Mouse (Mus musculus) gastrocnemius, adult 18-20 months (tissue): ENCODE data around the gene Sphkap. TPM values are rescaled to one million over a fixed set of nuclear protein-coding genes. Genes with fewer than 3 reads are reported as not detected.
A peak's percentile ranks its signal among the peaks of the same experiment; 100 is the strongest.

Experiments
- DNase-seq: peaks from one replicate; pipeline ENCODE4 v3.0.0; 2021; ENCODE audit warnings: low spot score
- total RNA-seq, 2 experiments: library from RNA; stranded (reverse); gene quantifications; 2 replicates each; pipeline ENCODE4 v1.2.3; 2021

The Sphkap gene
- total RNA-seq, 2 experiments from 2014 or later = 0.50 TPM

GRCm38 (mm10) chr1:83297137-83298076, 110.6 kb downstream of the Sphkap start:
- no peak for DNase-seq

- DNase-seq = no peak
Measured at GRCm38 (mm10) chr1:83285866-83286265, 122.1 kb downstream of the Sphkap start.

- DNase-seq = peak; percentile 52
Measured at GRCm38 (mm10) chr1:83277044-83277443, 131.0 kb downstream of the Sphkap start.

GRCm38 (mm10) chr1:83276637-83277036, 131.4 kb downstream of the Sphkap start:
- no peak for DNase-seq

GRCm38 (mm10) chr1:83251746-83252145, 156.3 kb downstream of the Sphkap start:
- no peak for DNase-seq

GRCm38 (mm10) chr1:83248235-83248746, 159.7 kb downstream of the Sphkap start:
- no peak for DNase-seq

- no peak for DNase-seq
Measured at GRCm38 (mm10) chr1:83227946-83228345, 180.1 kb downstream of the Sphkap start.

- no peak for DNase-seq
Measured at GRCm38 (mm10) chr1:83224423-83224960, 183.5 kb downstream of the Sphkap start.

- DNase-seq = no peak
Measured at GRCm38 (mm10) chr1:83223072-83223471, 184.9 kb downstream of the Sphkap start.

GRCm38 (mm10) chr1:83218260-83218659, 189.7 kb downstream of the Sphkap start:
- DNase-seq = no peak

GRCm38 (mm10) chr1:83209981-83210380, 198.0 kb downstream of the Sphkap start:
- DNase-seq = no peak

Other genes starting within 250 kb of the Sphkap start
- gene Daw1, start 248.4 kb downstream of the Sphkap start, total RNA-seq = not detected